ENCODE assay signal across 27 mouse cellular contexts in the genomic region with DNA sequence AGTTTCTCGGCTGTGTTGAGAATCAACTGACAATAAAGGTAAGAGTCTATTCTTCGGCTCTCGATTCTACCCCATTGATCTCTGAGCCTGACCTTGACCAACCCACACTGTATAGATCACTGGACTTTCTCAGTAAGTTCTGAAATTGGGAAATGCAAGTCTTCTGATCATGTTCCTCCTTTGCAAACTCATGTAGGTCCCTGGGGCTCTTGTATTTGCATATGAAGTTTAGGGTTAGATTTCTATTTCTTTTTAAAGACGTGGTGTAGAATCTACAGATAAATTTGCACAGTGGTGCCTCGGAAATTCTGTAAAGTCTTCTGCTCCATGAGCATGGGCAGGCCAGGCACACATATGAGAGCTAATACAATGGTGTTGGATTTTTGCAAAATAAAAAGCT.
DNase-seq lines count a peak whose midpoint lies in the region; ATAC-seq and TF ChIP-seq lines count a peak whose summit lies in the region.
"Had no signal": no experiment of that assay in that cellular context is flagged by ENCODE, and none has a peak within 500 bp of the region (broad histone marks: within the 10 kb centered on the region; RNA-seq: fewer than 3 reads in every experiment).

No protein-coding gene starts in this region.

- 84% methylated on average over 5 of the region's 5 CpGs for WGBS in macrophage (ENCODE audit: missing documents)
- 92% methylated on average over 5 of the region's 5 CpGs for WGBS in midbrain, embryonic 14.5 days
- WGBS in kidney, adult 2 months: 90% methylated on average over 5 of the region's 5 CpGs

- no peaks in the 10 kb centered on the region for H3K27me3 ChIP-seq in midbrain, embryonic 14.5 days (ENCODE audit: control insufficient read depth, insufficient read depth, low read length)
- H3K27me3 ChIP-seq in kidney, adult 2 months (replicated peaks; ENCODE audit: control insufficient read depth, insufficient read depth, low read length): no peaks in the 10 kb centered on the region
- H3K27me3 ChIP-seq: embryonic facial prominence, embryonic 13.5 days; forebrain, embryonic 15.5 days; hindbrain, embryonic 13.5 days; limb, embryonic 15.5 days; midbrain, embryonic 15.5 days; neural tube, embryonic 15.5 days had no signal

- no peak for TF ChIP-seq POLR2A in kidney, adult 2 months (IDR thresholded peaks at IDR 0.05; ENCODE audit: low read depth, low read length)

- no peaks in the 10 kb centered on the region for H3K9me3 ChIP-seq in midbrain, embryonic 14.5 days (ENCODE audit: control insufficient read depth, low read length)
- H3K9me3 ChIP-seq: embryonic facial prominence, embryonic 13.5 days; forebrain, embryonic 10.5 days; forebrain, embryonic 15.5 days; hindbrain, embryonic 13.5 days; limb, embryonic 10.5 days; limb, embryonic 15.5 days; midbrain, embryonic 15.5 days; neural tube, embryonic 15.5 days had no signal

- H3K9ac ChIP-seq in midbrain, embryonic 14.5 days (replicated peaks; ENCODE audit: low read length): no peak overlapping the region
- H3K9ac ChIP-seq: embryonic facial prominence, embryonic 13.5 days; forebrain, embryonic 15.5 days; hindbrain, embryonic 13.5 days; limb, embryonic 15.5 days; midbrain, embryonic 15.5 days; neural tube, embryonic 15.5 days had no signal

- no peaks in the 10 kb centered on the region for H3K4me1 ChIP-seq in midbrain, embryonic 14.5 days (ENCODE audit: control insufficient read depth, insufficient read depth, low read length)
- no peaks in the 10 kb centered on the region for H3K4me1 ChIP-seq in kidney, adult 2 months (ENCODE audit: control insufficient read depth, insufficient read depth, low read length)
- H3K4me1 ChIP-seq: embryonic facial prominence, embryonic 13.5 days; forebrain, embryonic 10.5 days; forebrain, embryonic 15.5 days; hindbrain, embryonic 13.5 days; limb, embryonic 10.5 days; limb, embryonic 15.5 days; midbrain, embryonic 15.5 days; neural tube, embryonic 15.5 days had no signal

- no peaks in the 10 kb centered on the region for H3K79me2 ChIP-seq in macrophage (ENCODE audit: inconsistent target)

- ATAC-seq in midbrain, embryonic 14.5 days (ENCODE audit: low FRiP score, low TSS enrichment): no peak
- ATAC-seq: forebrain, embryonic 15.5 days; midbrain, embryonic 15.5 days had no signal

- DNase-seq in left cerebral cortex, adult 2 months (ENCODE audit: extremely low spot score in 1 of 2, low spot score in 2 of 2): no peak
- no peak for DNase-seq in left cerebral cortex, postnatal 4 days
- peak; percentile 20 to 55 for DNase-seq in spleen, postnatal 36 days (ENCODE audit: low spot score in 2 of 2)
- no peak for DNase-seq in spleen, adult 12 weeks (ENCODE audit: low spot score)
- DNase-seq in midbrain, embryonic 14.5 days: no peak
- DNase-seq in layer of hippocampus, postnatal 10 days (ENCODE audit: low spot score in 2 of 2): no peak
- DNase-seq in kidney, adult 2 months: no peak
- DNase-seq: adrenal gland, postnatal 14 days; cerebellum, adult 11-12 months; cerebellum, postnatal 10 days; gastrocnemius, postnatal 25 days; heart, adult 11 months; heart, postnatal 4 days; kidney, postnatal 14 days; thymus, adult 18-20 months; thymus, postnatal 36 days had no signal

- H3K4me2 ChIP-seq in midbrain, embryonic 14.5 days (ENCODE audit: low read length): no peak overlapping the region
- H3K4me2 ChIP-seq: embryonic facial prominence, embryonic 13.5 days; forebrain, embryonic 15.5 days; heart, embryonic 11.5 days; hindbrain, embryonic 13.5 days; limb, embryonic 15.5 days; midbrain, embryonic 15.5 days; neural tube, embryonic 15.5 days had no signal

- H3K27ac ChIP-seq in left cerebral cortex, adult 2 months: 0 out of 2 replicates have a peak overlapping the region, but pooled peaks have one; percentile 17
- peak overlapping the region; percentile 86 for H3K27ac ChIP-seq in macrophage
- H3K27ac ChIP-seq in midbrain, embryonic 14.5 days (replicated peaks; ENCODE audit: low read depth, low read length): no peak overlapping the region
- no peak overlapping the region for H3K27ac ChIP-seq in kidney, adult 2 months (ENCODE audit: insufficient read depth, low read depth, low read length)
- H3K27ac ChIP-seq: embryonic facial prominence, embryonic 13.5 days; forebrain, embryonic 10.5 days; forebrain, embryonic 15.5 days; hindbrain, embryonic 13.5 days; limb, embryonic 10.5 days; limb, embryonic 15.5 days; midbrain, embryonic 15.5 days; neural tube, embryonic 15.5 days; stomach, postnatal 0 days had no signal

- H3K4me3 ChIP-seq in left cerebral cortex, adult 2 months: no peak overlapping the region
- no peak overlapping the region for H3K4me3 ChIP-seq in macrophage (ENCODE audit: inconsistent target)
- H3K4me3 ChIP-seq in midbrain, embryonic 14.5 days (replicated peaks; ENCODE audit: low read depth, low read length): no peak overlapping the region
- H3K4me3 ChIP-seq in kidney, adult 2 months (ENCODE audit: insufficient read depth, low read depth, low read length): no peak overlapping the region
- H3K4me3 ChIP-seq: embryonic facial prominence, embryonic 13.5 days; forebrain, embryonic 10.5 days; forebrain, embryonic 15.5 days; hindbrain, embryonic 13.5 days; limb, embryonic 10.5 days; limb, embryonic 15.5 days; midbrain, embryonic 15.5 days; neural tube, embryonic 15.5 days had no signal

- TF ChIP-seq CTCF in left cerebral cortex, adult 2 months (IDR thresholded peaks at IDR 0.05): no peak
- TF ChIP-seq CTCF in kidney, adult 2 months (conservative IDR thresholded peaks at IDR 0.05; ENCODE audit: insufficient read depth, insufficient read length, low read depth, low read length): no peak

- intact Hi-C loops in left cerebral cortex, adult 2 months (cut with DNase I): no loop called here
- intact Hi-C loops in left cerebral cortex, postnatal 4 days (cut with DNase I): no loop called here

- H3K36me3 ChIP-seq in macrophage (ENCODE audit: inconsistent target): no peaks in the 10 kb centered on the region
- no peaks in the 10 kb centered on the region for H3K36me3 ChIP-seq in midbrain, embryonic 14.5 days (ENCODE audit: control insufficient read depth, insufficient read depth, low read length)
- no peaks in the 10 kb centered on the region for H3K36me3 ChIP-seq in kidney, adult 2 months (ENCODE audit: control insufficient read depth, insufficient read depth, low read length)
- H3K36me3 ChIP-seq: embryonic facial prominence, embryonic 13.5 days; forebrain, embryonic 10.5 days; forebrain, embryonic 15.5 days; hindbrain, embryonic 13.5 days; limb, embryonic 10.5 days; limb, embryonic 15.5 days; midbrain, embryonic 15.5 days; neural tube, embryonic 15.5 days had no signal

Comparison
In these comparisons a context has a peak if more than half of its experiments do, and no peak if none do; other contexts are left out.
1. DNase-seq: peak in spleen, postnatal 36 days (2 of 2); none in left cerebral cortex, adult 2 months (0 of 2), left cerebral cortex, postnatal 4 days (single experiment), spleen, adult 12 weeks (single experiment), midbrain, embryonic 14.5 days (single experiment), layer of hippocampus, postnatal 10 days (0 of 2) and kidney, adult 2 months (single experiment).
2. H3K27ac ChIP-seq: peak in left cerebral cortex, adult 2 months (single experiment) and macrophage (single experiment); none in midbrain, embryonic 14.5 days (single experiment) and kidney, adult 2 months (single experiment).